ENCODE assay signal across 27 mouse cellular contexts in genomic region chr6:108152081-108152480, GRCm38 (mm10). TPM values are rescaled to one million over a fixed set of nuclear protein-coding genes. Genes with fewer than 3 reads are reported as not detected.
DNase-seq lines count a peak whose midpoint lies in the region; ATAC-seq lines count a peak whose summit lies in the region.
"Had no signal": no experiment of that assay in that cellular context is flagged by ENCODE, and none has a peak within 500 bp of the region (broad histone marks: within the 10 kb centered on the region; RNA-seq: fewer than 3 reads in every experiment).

No protein-coding gene starts in this region.

- peak overlapping the region; percentile 20; the same call in 1 of the 2 replicates for H3K27ac ChIP-seq in heart, embryonic 13.5 days (replicated peaks)
- H3K27ac ChIP-seq: forebrain, embryonic 10.5 days; kidney, postnatal 0 days; left cerebral cortex, adult 2 months; limb, embryonic 13.5 days; midbrain, embryonic 12.5 days; neural tube, embryonic 13.5 days; stomach, embryonic 15.5 days had no signal

- peak; percentile 16 for DNase-seq in adrenal gland, postnatal 14 days
- DNase-seq in adrenal gland, adult (ENCODE audit: inconsistent age in 2 of 2, low spot score in 1 of 2) = no peak
- no peak for DNase-seq in heart, postnatal 25 days (ENCODE audit: low spot score)
- DNase-seq in 3T3-L1 (ENCODE audit: low read depth, low spot score) = peak; percentile 87
- DNase-seq in fibroblast of lung, adult 2 months (ENCODE audit: low read depth) = peak; percentile 44
- no peak for DNase-seq in urinary bladder, postnatal 36 days (ENCODE audit: low spot score in 2 of 2)
- DNase-seq in retina, postnatal 1 day = no peak
- DNase-seq: adrenal gland, adult 8-10 months; cerebellum, adult 18-20 months; forebrain, postnatal 0 days; layer of hippocampus, adult 9-11 months; thymus, adult 18-20 months; thymus, postnatal 25 days had no signal

- 65% methylated on average over 6 of the region's 6 CpGs for WGBS in heart, embryonic 13.5 days

- H3K9me3 ChIP-seq in heart, embryonic 13.5 days = no peaks in the 10 kb centered on the region
- H3K9me3 ChIP-seq: forebrain, embryonic 10.5 days; limb, embryonic 13.5 days; megakaryocyte, embryonic 14.5 days; midbrain, embryonic 12.5 days; neural tube, embryonic 13.5 days; stomach, embryonic 15.5 days had no signal

- no peaks in the 10 kb centered on the region for H3K27me3 ChIP-seq in heart, embryonic 13.5 days (replicated peaks)
- H3K27me3 ChIP-seq: limb, embryonic 13.5 days; megakaryocyte, embryonic 14.5 days; midbrain, embryonic 12.5 days; neural tube, embryonic 13.5 days; stomach, embryonic 15.5 days had no signal

- H3K9ac ChIP-seq in heart, embryonic 13.5 days = no peak overlapping the region
- H3K9ac ChIP-seq: forebrain, postnatal 0 days; limb, embryonic 13.5 days; midbrain, embryonic 12.5 days; neural tube, embryonic 13.5 days; stomach, embryonic 15.5 days had no signal

- H3K4me2 ChIP-seq in heart, embryonic 13.5 days = no peak overlapping the region
- H3K4me2 ChIP-seq: heart, embryonic 11.5 days; limb, embryonic 13.5 days; liver, embryonic 11.5 days; midbrain, embryonic 12.5 days; neural tube, embryonic 13.5 days; stomach, embryonic 15.5 days had no signal

- no peak for ATAC-seq in heart, embryonic 13.5 days (ENCODE audit: extremely low read depth, insufficient number of reproducible peaks, low FRiP score, low TSS enrichment)
- ATAC-seq: CD4-positive, CD25-positive, alpha-beta regulatory T cell, adult 4 months; forebrain, postnatal 0 days; hindbrain, embryonic 16.5 days had no signal

- intact Hi-C loops in heart, postnatal 25 days (cut with DNase I) = no loop called here

- H3K4me3 ChIP-seq in heart, embryonic 13.5 days = no peak overlapping the region
- H3K4me3 ChIP-seq: forebrain, embryonic 10.5 days; left cerebral cortex, adult 2 months; limb, embryonic 13.5 days; megakaryocyte, embryonic 14.5 days; midbrain, embryonic 12.5 days; myocyte; neural tube, embryonic 13.5 days; stomach, embryonic 15.5 days had no signal

- peaks cover 30% of the 10 kb centered on the region for H3K4me1 ChIP-seq in heart, embryonic 13.5 days
- H3K4me1 ChIP-seq: limb, embryonic 13.5 days; midbrain, embryonic 12.5 days had no signal

- peaks cover 15% of the 10 kb centered on the region for H3K36me3 ChIP-seq in heart, embryonic 13.5 days
- H3K36me3 ChIP-seq: neural tube, embryonic 13.5 days; stomach, embryonic 15.5 days had no signal

RNA-seq across cellular contexts. Expression of gene Sumf1, which starts 33.3 kb away (rescaled TPM):
- total RNA-seq in adrenal gland, postnatal 14 days (2021) = 26.6 and 28.1 TPM in 2 replicates
- 18.9 and 22.1 TPM in 2 replicates for polyA plus RNA-seq in heart, embryonic 13.5 days (2015; fragmentation: Nextera tagmentation; extraction: Ambion mirVana)
- 10 to 100 TPM; 11.2 to 12.4 TPM for total RNA-seq in heart, postnatal 25 days (2021)

Comparison
In these comparisons a context has a peak if more than half of its experiments do, and no peak if none do; other contexts are left out.
1. DNase-seq: peak in adrenal gland, postnatal 14 days (single experiment), 3T3-L1 (single experiment) and fibroblast of lung, adult 2 months (single experiment); none in adrenal gland, adult (0 of 2), heart, postnatal 25 days (single experiment), urinary bladder, postnatal 36 days (0 of 2) and retina, postnatal 1 day (single experiment).